Mouse (Mus musculus): ENCODE measurements at regions not wholly inside any gene's neighbourhood (a gene's known extent, or its start where the extent isn't known, plus 50 kb on each side); places are given as distances from the start of the nearest gene placed in this dataset.
"Not testable (repeated sequence)": the region's sequence is repeated elsewhere in the genome, so short reads cannot be mapped to it uniquely, and the experiment has no call there.

DNA sequence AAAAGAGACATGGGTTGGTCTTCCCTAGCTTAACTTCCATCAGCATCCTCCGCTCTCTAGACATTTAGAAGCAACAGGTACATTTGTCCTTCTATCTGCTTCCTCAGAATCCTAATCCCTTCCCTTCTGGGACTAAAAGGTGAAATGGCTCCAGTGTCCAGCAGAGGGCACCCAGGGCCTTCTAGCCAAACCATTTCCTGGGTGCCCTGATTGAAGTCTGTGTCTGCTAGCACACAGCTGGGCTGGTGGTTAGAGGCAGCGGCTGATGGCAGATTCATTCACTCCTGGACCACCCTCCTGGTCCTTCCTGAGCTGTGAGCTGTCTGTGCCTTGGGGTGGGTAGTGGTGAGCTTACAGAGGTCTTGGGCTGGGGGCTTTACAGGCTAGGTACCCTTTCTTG, 76.5 kb upstream of the Col13a1 start:
- TF ChIP-seq POLR2A (IDR thresholded peaks at IDR 0.05; ENCODE audit: borderline replicate concordance, extremely low read depth, insufficient read depth, insufficient read length, poor library complexity, severe bottlenecking) (no peak), CTCF (IDR thresholded peaks at IDR 0.05; ENCODE audit: borderline replicate concordance, extremely low read depth, insufficient read depth, insufficient read length) (peak; percentile 74)
- peak; percentile 81 for DNase-seq (ENCODE audit: low read depth)

- no peak for DNase-seq (ENCODE audit: low read depth)
- no peak for TF ChIP-seq CTCF (IDR thresholded peaks at IDR 0.05; ENCODE audit: borderline replicate concordance, extremely low read depth, insufficient read depth, insufficient read length)
Measured at GRCm38 (mm10) chr10:62049782-62050192, 70.9 kb upstream of the Col13a1 start.

DNA sequence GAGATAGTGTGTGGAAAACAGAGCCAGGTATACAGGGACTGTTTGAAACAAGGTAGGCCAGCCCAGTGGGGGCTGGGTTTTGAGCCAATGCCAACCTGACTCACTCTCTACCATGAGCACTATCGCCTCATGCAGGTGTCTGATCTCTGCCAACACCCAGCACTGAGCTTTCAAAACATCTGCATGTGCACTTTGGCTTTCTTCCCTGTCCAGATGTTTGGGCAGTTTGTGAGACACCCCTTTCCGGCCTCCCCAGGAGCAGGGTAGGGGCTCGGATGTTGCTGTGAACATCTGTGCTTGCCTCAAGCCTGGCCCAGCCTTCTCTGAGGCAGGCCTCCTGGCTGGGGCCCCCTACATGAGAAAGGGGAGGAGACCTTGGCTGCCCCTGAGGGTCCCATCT, 65.5 kb upstream of the Col13a1 start:
- DNase-seq (ENCODE audit: low read depth) = no peak
- TF ChIP-seq CTCF (IDR thresholded peaks at IDR 0.05; ENCODE audit: borderline replicate concordance, extremely low read depth, insufficient read depth, insufficient read length) (no peak), POLR2A (IDR thresholded peaks at IDR 0.05; ENCODE audit: borderline replicate concordance, extremely low read depth, insufficient read depth, insufficient read length, poor library complexity, severe bottlenecking) (no peak)

DNA sequence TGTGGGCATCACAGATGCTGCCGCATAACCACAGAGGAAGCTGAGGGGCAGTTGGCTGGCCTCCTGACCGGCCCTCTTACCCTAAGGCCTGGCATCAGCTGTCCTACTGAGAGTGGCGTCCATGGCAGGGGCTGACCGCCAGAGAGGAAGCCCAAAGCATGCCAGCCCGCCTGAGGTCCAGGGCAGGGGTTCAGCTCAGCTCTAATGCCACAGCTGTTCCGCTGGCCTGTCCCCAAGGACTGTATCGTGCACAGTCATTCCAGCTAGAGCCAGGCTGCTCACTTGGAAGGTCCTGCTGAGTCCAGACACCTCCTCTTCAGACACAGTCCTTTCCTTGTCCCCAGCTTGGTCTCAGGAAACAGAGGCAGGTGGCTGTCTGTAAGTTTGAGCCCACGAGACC, 61.0 kb upstream of the Col13a1 start:
- DNase-seq (ENCODE audit: low read depth) = no peak
- TF ChIP-seq CTCF (IDR thresholded peaks at IDR 0.05; ENCODE audit: borderline replicate concordance, extremely low read depth, insufficient read depth, insufficient read length) (no peak), POLR2A (IDR thresholded peaks at IDR 0.05; ENCODE audit: borderline replicate concordance, extremely low read depth, insufficient read depth, insufficient read length, poor library complexity, severe bottlenecking) (no peak)

- TF ChIP-seq POLR2A (IDR thresholded peaks at IDR 0.05; ENCODE audit: borderline replicate concordance, extremely low read depth, insufficient read depth, insufficient read length, poor library complexity, severe bottlenecking) (no peak), CTCF (IDR thresholded peaks at IDR 0.05; ENCODE audit: borderline replicate concordance, extremely low read depth, insufficient read depth, insufficient read length) (no peak)
- DNase-seq (ENCODE audit: low read depth) = no peak
Measured at GRCm38 (mm10) chr10:62038656-62039055, 59.7 kb upstream of the Col13a1 start.

DNA sequence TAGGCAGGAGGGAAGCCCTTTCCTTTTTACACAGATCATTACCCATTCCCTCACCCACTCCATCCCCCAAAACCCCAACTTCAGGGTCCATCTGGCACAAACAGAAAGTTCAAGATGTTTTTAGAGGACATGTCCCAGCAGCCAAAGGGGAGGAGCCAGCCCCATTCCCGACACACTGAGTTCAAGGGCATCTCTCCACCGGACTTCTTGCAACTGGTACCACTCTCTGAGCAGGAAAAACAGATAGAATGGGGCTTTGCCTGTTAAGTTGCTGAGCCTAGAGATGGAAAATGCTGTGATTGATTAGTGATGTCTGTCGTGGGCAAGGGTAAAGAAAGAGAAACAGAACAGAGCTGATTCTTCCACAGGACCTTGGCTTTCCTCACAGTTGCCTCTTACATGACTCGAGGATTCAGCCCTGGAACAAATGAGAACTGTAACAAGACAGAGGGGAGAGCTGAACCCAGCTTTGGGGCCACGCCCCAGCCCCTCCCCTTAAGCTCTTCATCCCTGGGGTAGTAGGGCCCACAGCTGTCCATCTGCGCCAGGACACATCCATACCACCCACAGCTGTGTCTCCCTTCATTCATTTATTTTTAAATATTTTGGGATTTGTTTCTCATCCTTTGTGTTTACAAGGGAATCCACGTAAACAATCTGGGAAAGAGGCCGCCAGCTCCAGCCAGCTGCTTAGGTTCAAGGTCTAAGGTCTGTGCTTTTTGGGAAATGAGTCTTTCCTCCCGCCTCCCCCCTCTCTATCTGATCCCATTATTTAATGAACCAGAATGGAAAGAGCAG, 58.7 kb upstream of the Col13a1 start:
- TF ChIP-seq CTCF (IDR thresholded peaks at IDR 0.05; ENCODE audit: borderline replicate concordance, extremely low read depth, insufficient read depth, insufficient read length) = no peak
- no peak for TF ChIP-seq POLR2A (IDR thresholded peaks at IDR 0.05; ENCODE audit: borderline replicate concordance, extremely low read depth, insufficient read depth, insufficient read length, poor library complexity, severe bottlenecking)
- DNase-seq (ENCODE audit: low read depth) = no peak

- no peak for TF ChIP-seq POLR2A (IDR thresholded peaks at IDR 0.05; ENCODE audit: borderline replicate concordance, extremely low read depth, insufficient read depth, insufficient read length, poor library complexity, severe bottlenecking)
- TF ChIP-seq CTCF (IDR thresholded peaks at IDR 0.05; ENCODE audit: borderline replicate concordance, extremely low read depth, insufficient read depth, insufficient read length) = no peak
- DNase-seq (ENCODE audit: low read depth) = no peak
Measured at GRCm38 (mm10) chr10:62036815-62037214, 57.9 kb upstream of the Col13a1 start.

GRCm38 (mm10) chr10:62034291-62034690, 55.4 kb upstream of the Col13a1 start:
- no peak for DNase-seq (ENCODE audit: low read depth)

DNA sequence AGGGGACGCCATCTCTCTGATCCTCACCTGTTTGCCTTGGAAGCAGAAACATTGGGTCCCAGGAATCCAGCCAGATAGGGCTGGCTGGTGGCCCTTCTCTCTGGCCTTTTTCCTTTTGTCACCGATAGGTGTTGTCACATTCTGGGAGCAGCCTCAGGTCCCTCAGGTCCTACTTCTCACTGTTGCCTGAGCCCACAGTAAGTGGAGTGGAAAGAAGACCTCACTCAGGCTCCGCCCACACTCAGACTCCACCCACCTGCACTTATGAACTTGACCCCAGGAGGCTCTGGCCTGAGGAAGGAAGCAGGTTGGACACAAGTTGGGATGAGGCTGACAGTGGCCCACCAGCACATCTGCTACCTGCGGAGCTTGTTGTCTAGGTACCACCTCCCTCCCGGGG, 54.8 kb upstream of the Col13a1 start:
- DNase-seq (ENCODE audit: low read depth) = no peak
- TF ChIP-seq POLR2A (IDR thresholded peaks at IDR 0.05; ENCODE audit: borderline replicate concordance, extremely low read depth, insufficient read depth, insufficient read length, poor library complexity, severe bottlenecking) = no peak
- no peak for TF ChIP-seq CTCF (IDR thresholded peaks at IDR 0.05; ENCODE audit: borderline replicate concordance, extremely low read depth, insufficient read depth, insufficient read length)

More at GRCm38 (mm10) chr10:62034291-62034690, 55.4 kb upstream of the Col13a1 start:
- TF ChIP-seq CTCF (IDR thresholded peaks at IDR 0.05; ENCODE audit: borderline replicate concordance, extremely low read depth, insufficient read depth, insufficient read length) (no peak), POLR2A (IDR thresholded peaks at IDR 0.05; ENCODE audit: borderline replicate concordance, extremely low read depth, insufficient read depth, insufficient read length, poor library complexity, severe bottlenecking) (no peak)

- DNase-seq (ENCODE audit: low read depth) = not testable (repeated sequence)
Measured at GRCm38 (mm10) chr10:62031986-62032385, 53.1 kb upstream of the Col13a1 start.

GRCm38 (mm10) chr10:62029271-62029670, 50.4 kb upstream of the Col13a1 start:
- DNase-seq (ENCODE audit: low read depth) = no peak
- TF ChIP-seq POLR2A (IDR thresholded peaks at IDR 0.05; ENCODE audit: borderline replicate concordance, extremely low read depth, insufficient read depth, insufficient read length, poor library complexity, severe bottlenecking) (no peak), CTCF (IDR thresholded peaks at IDR 0.05; ENCODE audit: borderline replicate concordance, extremely low read depth, insufficient read depth, insufficient read length) (no peak)
